Mouse (Mus musculus) ES-Bruce4 (cell line): ENCODE measurements at regions not wholly inside any gene's neighbourhood (a gene's known extent, or its start where the extent isn't known, plus 50 kb on each side); places are given as distances from the start of the nearest gene placed in this dataset.

Source experiments
- CTCF ChIP-seq: IDR thresholded peaks from one replicate; pipeline ENCODE4 v1.8.1; 2011; ENCODE audit warnings: low read depth, low read length
- EP300 ChIP-seq: IDR thresholded peaks from 2 replicates; pipeline ENCODE4 v1.6.1; 2011; ENCODE audit warnings: low read depth, low read length; ENCODE audit not compliant: insufficient read depth
- POLR2A ChIP-seq: IDR thresholded peaks from one replicate; pipeline ENCODE4 v1.8.1; 2011; ENCODE audit warnings: low read length; ENCODE audit not compliant: insufficient read depth

DNA sequence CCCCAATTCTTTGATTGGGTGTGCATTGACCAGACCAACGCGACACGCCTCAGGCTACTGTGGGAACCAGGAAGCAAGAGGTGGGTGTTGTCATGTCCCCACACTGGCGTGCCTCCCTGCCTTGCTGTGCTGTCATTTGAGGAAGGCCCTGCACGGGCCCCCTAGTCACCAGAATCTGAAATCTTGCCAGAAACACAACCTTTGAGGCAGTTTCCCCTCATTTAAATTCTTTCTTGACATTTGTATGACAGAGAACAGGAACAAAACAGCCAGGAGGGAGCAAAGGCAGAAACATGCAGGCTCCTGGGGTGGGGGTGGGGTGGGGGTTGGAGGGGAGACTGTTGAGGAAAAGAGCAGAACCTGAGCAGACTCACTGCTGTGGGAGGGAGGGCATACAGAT, 309.5 kb downstream of the Mroh4 start:
- TF ChIP-seq POLR2A: no peak
- TF ChIP-seq CTCF: no peak
- TF ChIP-seq EP300: no peak
